Mouse (Mus musculus) limb, embryonic 14.5 days (tissue): ENCODE results near the gene Zpr1. TPM values are rescaled to one million over a fixed set of nuclear protein-coding genes. Genes with fewer than 3 reads are reported as not detected.

Experiments used
- ATAC-seq: fragments of 200-750 bp; cut with Nextera tagmentation; 2 replicates; pipeline ENCODE4 v1.8.0; 2017; ENCODE audit warnings: low read depth, moderate number of reproducible peaks, moderate TSS enrichment; ENCODE audit not compliant: low FRiP score
- DNase-seq: peaks from one replicate; pipeline ENCODE4 v3.0.0-alpha.2; 2015; ENCODE audit warnings: low spot score
- H3K27ac ChIP-seq: fragments of 300-500 bp; sonication (generic); replicated peaks from 2 replicates; pipeline ENCODE4 v1.5.1; 2014; ENCODE audit warnings: low read depth, mild to moderate bottlenecking, low read length, moderate library complexity, mixed read lengths
- H3K27me3 ChIP-seq: fragments of 300-500 bp; sonication (generic); 2 replicates; pipeline ENCODE4 v1.6.1; 2014; ENCODE audit warnings: low read length, mixed read lengths; ENCODE audit not compliant: control insufficient read depth, insufficient read depth
- H3K36me3 ChIP-seq: fragments of 300-500 bp; sonication (generic); 2 replicates; pipeline ENCODE4 v1.6.1; 2014; ENCODE audit warnings: mild to moderate bottlenecking, low read length, moderate library complexity, mixed read lengths; ENCODE audit not compliant: control insufficient read depth, insufficient read depth
- H3K4me1 ChIP-seq: fragments of 300-500 bp; sonication (generic); 2 replicates; pipeline ENCODE4 v1.6.1; 2014; ENCODE audit warnings: antibody characterized with exemption, low read length, mixed read lengths; ENCODE audit not compliant: control insufficient read depth, insufficient read depth
- H3K4me2 ChIP-seq: fragments of 300-500 bp; sonication (generic); replicated peaks from 2 replicates; pipeline ENCODE4 v1.6.1; 2014; ENCODE audit warnings: low read depth, mild to moderate bottlenecking, low read length, moderate library complexity; ENCODE audit not compliant: severe bottlenecking
- H3K4me3 ChIP-seq: fragments of 300-500 bp; sonication (generic); replicated peaks from 2 replicates; pipeline ENCODE4 v1.5.1; 2014; ENCODE audit warnings: low read length
- H3K9ac ChIP-seq: fragments of 300-500 bp; sonication (generic); 2 replicates; pipeline ENCODE4 v1.6.1; 2014; ENCODE audit warnings: mild to moderate bottlenecking, low read depth, low read length, moderate library complexity; ENCODE audit not compliant: severe bottlenecking
- H3K9me3 ChIP-seq: fragments of 300-500 bp; sonication (generic); 2 replicates; pipeline ENCODE4 v1.6.1; 2016; ENCODE audit warnings: low read length; ENCODE audit not compliant: control insufficient read depth
- POLR2A ChIP-seq: fragments of 200-500 bp; IDR thresholded peaks from 2 replicates; pipeline ENCODE4 v1.8.0; 2012; ENCODE audit warnings: inconsistent platforms, mild to moderate bottlenecking, moderate library complexity, borderline replicate concordance; ENCODE audit not compliant: insufficient read depth, insufficient read length; ENCODE audit errors: extremely low read depth
- WGBS: fragments of 180-500 bp; shearing (Covaris S2); extraction: QIAGEN DNeasy Blood & Tissue Kit; methylation state at CpG from one replicate; pipeline ENCODE4 v1.1.7; 2014; 5-methylcytosine and 5-hydroxymethylcytosine counted together
- polyA plus RNA-seq, 2 experiments: library from polyadenylated mRNA; depleted of rRNA in 1 of 2; stranded (reverse) in 1 of 2; unstranded in 1 of 2; fragments of >200 nt; fragmentation: Nextera tagmentation in 1 of 2; extraction: Ambion mirVana in 1 of 2; gene quantifications; 2 replicates each; pipeline versions ENCODE4 v1.2.1 to v1.2.3; 2012 to 2014

The Zpr1 gene
- polyA plus RNA-seq, 2 experiments: 38.7 to 54.2 TPM

DNA sequence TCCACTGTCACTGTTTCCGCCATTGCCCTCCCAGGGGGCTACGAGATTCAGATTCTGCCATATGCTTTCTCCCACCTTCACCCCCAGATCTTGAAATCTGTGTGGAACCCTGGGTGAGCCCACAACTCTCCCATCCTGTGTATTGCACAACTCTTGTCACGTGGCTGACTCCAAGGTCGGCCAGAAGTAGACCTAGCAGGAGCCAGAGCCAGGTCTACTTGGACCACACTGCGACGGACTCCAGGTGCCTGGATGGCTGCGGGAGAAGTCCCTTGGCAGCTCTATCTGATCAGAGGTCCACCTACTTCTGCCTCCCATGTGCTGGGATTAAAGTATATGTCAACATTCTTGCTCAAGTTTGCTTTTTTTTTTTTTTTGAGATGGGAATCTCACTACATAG, 11.7 kb upstream of the Zpr1 start:
- no peak overlapping the region for H3K27ac ChIP-seq
- no peaks in the 10 kb centered on the region for H3K9me3 ChIP-seq
- no peaks in the 10 kb centered on the region for H3K36me3 ChIP-seq
- H3K9ac ChIP-seq: no peak overlapping the region
- ATAC-seq: no peak
- no peak for DNase-seq
- H3K4me1 ChIP-seq: no peaks in the 10 kb centered on the region
- no peaks in the 10 kb centered on the region for H3K27me3 ChIP-seq
- H3K4me3 ChIP-seq: no peak overlapping the region
- WGBS: 86% methylated on average over 7 of the region's 7 CpGs
- TF ChIP-seq POLR2A: no peak
- H3K4me2 ChIP-seq: no peak overlapping the region

DNA sequence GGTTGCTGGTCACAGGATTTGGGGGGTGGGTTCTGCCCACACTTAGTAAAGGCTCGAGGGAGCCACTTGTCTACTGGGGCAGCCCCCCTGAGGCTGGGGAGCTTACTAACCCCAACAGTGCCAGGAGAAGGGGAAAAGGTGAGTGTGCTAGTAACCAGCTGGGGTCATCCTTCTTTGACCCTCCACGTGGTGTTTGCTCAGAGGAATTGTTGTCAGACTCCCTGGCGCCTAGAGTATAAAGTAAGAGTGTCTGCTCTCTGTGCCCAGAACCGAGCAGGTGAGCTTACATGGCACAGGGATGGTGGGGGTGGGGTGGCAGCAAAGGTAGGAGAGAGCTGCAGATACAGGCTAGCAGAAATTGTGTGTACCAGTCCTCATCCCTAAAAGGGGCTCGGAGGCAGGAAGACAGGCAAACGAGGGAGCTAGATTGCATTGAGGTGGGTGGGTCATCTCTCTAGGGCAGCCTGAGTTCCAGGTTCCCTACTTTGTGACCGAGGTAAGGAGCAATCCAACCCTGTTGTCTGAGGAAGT, 4.5 kb upstream of the Zpr1 start, which contains the start of gene Apoa5:
TSS of gene Apoa5 (plus strand) at position 291 of the 531 bp plus-strand sequence.
- Histone ChIP-seq H3K9me3 (no peaks in the 10 kb centered on the region), H3K4me1 (no peaks in the 10 kb centered on the region), H3K4me2 (no peak within 1 kb of the TSS), H3K4me3 (no peak within 1 kb of the TSS), H3K27me3 (no peaks in the 10 kb centered on the region), H3K36me3 (no peaks in the 10 kb centered on the region), H3K27ac (no peak within 1 kb of the TSS), H3K9ac (no peak within 1 kb of the TSS)
- 46% methylated on average over 7 of the region's 7 CpGs for WGBS
- no peak for ATAC-seq
- DNase-seq: no peak
- no peak for TF ChIP-seq POLR2A

DNA sequence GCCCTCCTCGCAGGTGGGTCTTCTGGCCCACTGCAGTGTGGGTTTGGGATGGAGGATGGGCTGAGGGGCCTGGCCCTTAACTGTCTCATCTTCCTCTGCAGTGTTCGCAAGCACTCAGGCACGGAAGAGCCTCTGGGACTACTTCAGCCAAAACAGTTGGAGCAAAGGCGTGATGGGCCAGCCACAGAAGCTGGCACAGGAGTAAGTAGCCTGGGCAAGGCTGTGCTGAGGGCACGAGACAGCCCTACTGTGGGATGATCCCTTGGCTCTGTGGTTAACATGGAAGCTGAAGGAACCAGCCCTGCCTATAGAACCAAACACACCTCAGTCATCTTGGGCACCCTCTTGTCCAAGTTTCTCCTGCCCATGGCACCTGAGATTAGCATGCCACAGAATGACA, 3.7 kb upstream of the Zpr1 start:
- H3K4me2 ChIP-seq: no peak overlapping the region
- H3K4me3 ChIP-seq: no peak overlapping the region
- no peak for DNase-seq
- no peaks in the 10 kb centered on the region for H3K36me3 ChIP-seq
- H3K27ac ChIP-seq: no peak overlapping the region
- H3K9me3 ChIP-seq: no peaks in the 10 kb centered on the region
- TF ChIP-seq POLR2A: no peak
- WGBS: 89% methylated on average over 5 of the region's 5 CpGs
- H3K4me1 ChIP-seq: peaks cover 5% of the 10 kb centered on the region; the same call in 1 of the 2 replicates
- H3K9ac ChIP-seq: no peak overlapping the region
- ATAC-seq: no peak
- no peaks in the 10 kb centered on the region for H3K27me3 ChIP-seq

DNA sequence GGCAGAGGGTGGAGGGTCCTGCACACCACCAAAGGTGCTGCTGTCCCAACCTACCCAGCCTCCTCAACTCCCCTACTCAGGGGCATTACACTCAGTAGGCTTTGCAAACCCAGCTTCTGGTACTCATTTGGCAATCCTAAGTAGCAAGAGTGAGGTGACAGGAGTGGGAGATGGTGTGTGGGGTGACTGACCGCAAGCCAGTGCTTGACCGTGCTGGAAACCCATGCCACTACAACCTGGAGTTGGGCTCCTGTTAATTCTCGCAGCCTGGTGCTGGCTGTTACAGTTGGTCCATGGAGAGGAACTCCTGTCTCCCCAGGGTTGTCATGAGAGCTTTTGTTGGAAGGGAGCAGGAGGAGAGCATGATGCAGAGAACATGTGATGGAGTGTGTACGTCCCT, 2.1 kb upstream of the Zpr1 start:
- H3K9ac ChIP-seq: no peak overlapping the region
- no peaks in the 10 kb centered on the region for H3K9me3 ChIP-seq
- H3K4me2 ChIP-seq: no peak overlapping the region
- no peak for DNase-seq
- ATAC-seq: no peak
- no peak for TF ChIP-seq POLR2A
- WGBS: 93% methylated on average over 4 of the region's 4 CpGs
- peaks cover 5% of the 10 kb centered on the region; the same call in 1 of the 2 replicates for H3K4me1 ChIP-seq
- peaks cover 14% of the 10 kb centered on the region for H3K36me3 ChIP-seq
- H3K27ac ChIP-seq: no peak overlapping the region
- H3K4me3 ChIP-seq: no peak overlapping the region
- no peaks in the 10 kb centered on the region for H3K27me3 ChIP-seq

DNA sequence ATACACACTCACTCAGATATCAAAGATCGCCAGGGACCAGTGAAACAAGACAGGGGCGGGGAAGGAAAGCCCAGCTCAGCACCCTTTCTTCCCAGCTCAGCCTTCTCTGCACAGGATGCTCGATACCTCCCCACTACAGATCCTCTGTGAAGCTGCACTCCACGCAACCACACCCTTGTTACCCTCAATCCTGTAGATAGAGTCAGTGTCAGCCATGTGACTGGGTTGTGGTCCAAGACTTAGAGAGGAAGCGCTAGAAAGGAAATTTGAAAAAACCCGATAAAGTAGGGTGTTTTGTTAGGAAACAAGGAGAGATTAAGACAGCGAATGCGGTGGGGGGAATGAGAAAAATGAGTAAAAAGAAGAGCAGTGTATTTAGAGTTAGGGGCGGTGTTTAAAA, 794 bp upstream of the Zpr1 start:
- DNase-seq: no peak
- TF ChIP-seq POLR2A: no peak
- H3K4me3 ChIP-seq: 0 out of 2 replicates have a peak overlapping the region, but pooled peaks have one; percentile 82
- peaks cover 5% of the 10 kb centered on the region; the same call in 1 of the 2 replicates for H3K4me1 ChIP-seq
- no peaks in the 10 kb centered on the region for H3K27me3 ChIP-seq
- 88% methylated on average over 9 of the region's 9 CpGs for WGBS
- no peak overlapping the region for H3K4me2 ChIP-seq
- peaks cover 26% of the 10 kb centered on the region for H3K36me3 ChIP-seq
- H3K9ac ChIP-seq: no peak overlapping the region
- no peak for ATAC-seq
- H3K9me3 ChIP-seq: no peaks in the 10 kb centered on the region
- H3K27ac ChIP-seq: no peak overlapping the region
